Mouse (Mus musculus) induced T-regulatory cell, adult 2 months (primary cell): ENCODE data around the gene Sox15.
"Not testable (repeated sequence)": the region's sequence is repeated elsewhere in the genome, so short reads cannot be mapped to it uniquely, and the experiment has no call there.

Source experiments
- DNase-seq: peaks from one replicate; pipeline ENCODE4 v3.0.0-alpha.2; 2012; ENCODE audit warnings: low read depth

Sox15 gene

GRCm38 (mm10) chr11:69702886-69703285 lies 47.8 kb downstream of the Sox15 start:
- DNase-seq: not testable (repeated sequence)

DNA sequence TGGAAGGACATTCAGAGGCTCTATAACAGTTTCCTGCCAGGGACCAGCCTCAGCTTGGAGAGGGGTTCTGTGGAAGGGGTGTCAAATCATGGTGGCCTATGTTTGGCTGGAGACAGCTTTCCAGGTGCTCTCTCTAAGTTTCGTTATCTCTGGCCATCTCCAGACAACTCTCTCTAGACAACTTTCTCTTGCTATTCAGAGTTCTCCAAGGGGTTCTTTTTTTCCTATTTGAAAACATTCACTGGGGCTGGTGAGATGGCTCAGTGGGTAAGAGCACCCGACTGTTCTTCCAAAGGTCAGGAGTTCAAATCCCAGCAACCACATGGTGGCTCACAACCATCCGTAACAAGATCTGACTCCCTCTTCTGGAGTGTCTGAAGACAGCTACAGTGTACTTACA lies 48.3 kb downstream of the Sox15 start:
- DNase-seq: not testable (repeated sequence)

- DNase-seq: no peak
Measured at GRCm38 (mm10) chr11:69703814-69704612, 48.9 kb downstream of the Sox15 start.

DNA sequence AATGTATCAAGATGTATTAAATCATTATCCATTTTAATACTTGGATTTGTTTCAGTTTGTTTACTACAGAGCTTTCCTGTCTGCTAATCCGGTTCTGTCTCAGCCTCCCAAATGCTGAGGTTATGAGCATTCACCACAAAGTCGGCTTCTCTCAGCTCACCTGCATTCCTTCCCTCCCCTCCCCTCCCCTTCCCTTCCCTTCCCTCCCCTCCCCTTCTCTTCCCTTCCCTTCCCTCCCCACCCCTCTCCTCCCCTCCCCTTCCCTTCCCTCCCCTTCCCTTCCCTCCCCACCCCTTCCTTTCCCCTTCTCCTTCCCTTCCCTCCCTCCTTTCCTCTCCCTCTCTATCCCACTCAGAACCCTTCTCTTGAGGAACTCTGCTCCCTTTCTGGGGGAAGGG lies 49.5 kb downstream of the Sox15 start:
- no peak for DNase-seq
